Mouse (Mus musculus) midbrain, embryonic 12.5 days (tissue): ENCODE results near the gene Echdc3. TPM values are rescaled to one million over a fixed set of nuclear protein-coding genes. Genes with fewer than 3 reads are reported as not detected.

Experiments used
- ATAC-seq: fragments of 200-750 bp; cut with Nextera tagmentation; 2 replicates; pipeline ENCODE4 v1.8.0; 2017; ENCODE audit warnings: low read depth, moderate TSS enrichment, moderate library complexity; ENCODE audit not compliant: low FRiP score
- H3K27ac ChIP-seq: fragments of 300-500 bp; sonication (generic); replicated peaks from 2 replicates; pipeline ENCODE4 v1.5.1; 2016; ENCODE audit warnings: mild to moderate bottlenecking
- H3K27me3 ChIP-seq: fragments of 300-500 bp; sonication (generic); 2 replicates; pipeline ENCODE4 v1.6.1; 2016; ENCODE audit warnings: mild to moderate bottlenecking
- H3K36me3 ChIP-seq: fragments of 300-500 bp; sonication (generic); 2 replicates; pipeline ENCODE4 v1.6.1; 2016
- H3K4me1 ChIP-seq: fragments of 300-500 bp; sonication (generic); 2 replicates; pipeline ENCODE4 v1.6.1; 2016
- H3K4me2 ChIP-seq: fragments of 300-500 bp; sonication (generic); replicated peaks from 2 replicates; pipeline ENCODE4 v1.6.1; 2016; ENCODE audit warnings: mild to moderate bottlenecking, moderate library complexity
- H3K4me3 ChIP-seq: fragments of 300-500 bp; sonication (generic); 2 replicates; pipeline ENCODE4 v1.5.1; 2016; ENCODE audit warnings: mild to moderate bottlenecking
- H3K9ac ChIP-seq: fragments of 300-500 bp; sonication (generic); replicated peaks from 2 replicates; pipeline ENCODE4 v1.6.1; 2016; ENCODE audit warnings: mild to moderate bottlenecking, moderate library complexity
- H3K9me3 ChIP-seq: fragments of 300-500 bp; sonication (generic); 2 replicates; pipeline ENCODE4 v1.6.1; 2016; ENCODE audit warnings: mild to moderate bottlenecking
- whole genome bisulfite sequencing: fragments of 180-500 bp; shearing (Covaris S2); methylation state at CpG from one replicate; pipeline ENCODE4 v1.1.7; 2016; 5-methylcytosine and 5-hydroxymethylcytosine counted together
- polyA plus RNA-seq: library from polyadenylated mRNA; unstranded; fragments of >200 nt; fragmentation: Nextera tagmentation; extraction: Ambion mirVana; gene quantifications from 2 replicates; pipeline ENCODE4 v1.2.1, GENCODE M21; 2016

Gene Echdc3
- polyA plus RNA-seq, 1 experiment from 2014 or later, result 2.7 TPM

GRCm38 (mm10) chr2:6212327-6212723 lies 508 bp downstream of the Echdc3 start:
- H3K4me3 ChIP-seq, result peak overlapping the region; percentile 52
- H3K4me1 ChIP-seq, result peaks cover 13% of the 10 kb centered on the region
- 41% methylated on average over 9 of the region's 9 CpGs for WGBS
- H3K4me2 ChIP-seq, result peak overlapping the region; percentile 67
- ATAC-seq, result peak; percentile 19; the same call in 1 of the 2 replicates
- no peaks in the 10 kb centered on the region for H3K27me3 ChIP-seq
- peak overlapping the region; percentile 78; the same call in 1 of the 2 replicates for H3K27ac ChIP-seq
- peak overlapping the region; percentile 65; the same call in 1 of the 2 replicates for H3K9ac ChIP-seq
- H3K9me3 ChIP-seq, result no peaks in the 10 kb centered on the region
- no peaks in the 10 kb centered on the region for H3K36me3 ChIP-seq

DNA sequence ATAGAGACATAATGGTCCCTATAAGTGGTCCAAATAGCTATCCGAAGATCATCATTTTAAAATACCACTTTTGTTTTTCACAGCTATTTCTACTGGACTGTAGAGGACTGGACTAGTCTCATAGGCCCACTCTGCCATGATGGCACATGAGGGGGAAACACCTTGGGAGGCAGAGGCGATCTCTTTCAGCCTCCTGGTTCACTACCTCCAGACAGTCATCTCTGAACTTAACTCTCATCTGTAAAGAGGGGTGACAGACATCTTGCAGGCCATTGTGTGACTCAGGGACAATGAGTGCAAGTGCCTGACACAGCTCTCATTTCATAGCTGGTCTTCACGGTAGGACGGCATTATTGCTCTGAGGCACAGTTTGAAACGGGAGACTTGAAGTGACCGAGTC lies 2.0 kb downstream of the Echdc3 start:
- no peaks in the 10 kb centered on the region for H3K9me3 ChIP-seq
- no peaks in the 10 kb centered on the region for H3K27me3 ChIP-seq
- H3K4me3 ChIP-seq, result no peak overlapping the region
- no peak for ATAC-seq
- no peak overlapping the region for H3K4me2 ChIP-seq
- WGBS, result 83% methylated on average over 6 of the region's 6 CpGs
- no peak overlapping the region for H3K27ac ChIP-seq
- H3K36me3 ChIP-seq, result no peaks in the 10 kb centered on the region
- H3K4me1 ChIP-seq, result peaks cover 13% of the 10 kb centered on the region
- H3K9ac ChIP-seq, result no peak overlapping the region

DNA sequence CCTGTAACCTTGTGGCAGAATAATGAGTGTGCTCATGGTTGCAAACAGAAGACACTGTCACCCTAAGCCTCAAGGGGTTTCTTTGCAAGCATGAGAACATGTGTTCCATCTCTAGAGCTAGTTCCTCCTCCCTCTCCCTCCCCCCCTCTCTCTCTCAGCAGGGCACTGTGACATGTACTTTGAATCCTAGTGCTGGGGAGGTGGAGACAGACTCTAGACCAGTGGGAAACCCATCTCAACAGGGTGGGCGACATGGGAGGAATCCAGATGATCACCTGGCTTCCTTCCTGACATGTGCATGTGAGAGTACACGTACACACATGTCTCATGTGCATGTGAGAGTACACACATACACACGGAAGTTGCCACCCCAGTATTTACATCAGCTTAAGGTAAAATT lies 3.1 kb downstream of the Echdc3 start:
- Histone ChIP-seq H3K4me1 (peaks cover 13% of the 10 kb centered on the region), H3K27me3 (no peaks in the 10 kb centered on the region), H3K36me3 (no peaks in the 10 kb centered on the region), H3K4me3 (no peak overlapping the region), H3K9me3 (no peaks in the 10 kb centered on the region), H3K9ac (no peak overlapping the region), H3K27ac (no peak overlapping the region), H3K4me2 (no peak overlapping the region)
- WGBS, result 89% methylated on average over 3 of the region's 3 CpGs
- no peak for ATAC-seq

GRCm38 (mm10) chr2:6209116-6209515 lies 3.7 kb downstream of the Echdc3 start:
- Histone ChIP-seq H3K4me2 (no peak overlapping the region), H3K9ac (no peak overlapping the region), H3K36me3 (no peaks in the 10 kb centered on the region), H3K4me3 (no peak overlapping the region), H3K4me1 (peaks cover 13% of the 10 kb centered on the region), H3K9me3 (no peaks in the 10 kb centered on the region), H3K27ac (no peak overlapping the region), H3K27me3 (no peaks in the 10 kb centered on the region)
- ATAC-seq, result no peak
- WGBS, result 84% methylated on average over 11 of the region's 11 CpGs

DNA sequence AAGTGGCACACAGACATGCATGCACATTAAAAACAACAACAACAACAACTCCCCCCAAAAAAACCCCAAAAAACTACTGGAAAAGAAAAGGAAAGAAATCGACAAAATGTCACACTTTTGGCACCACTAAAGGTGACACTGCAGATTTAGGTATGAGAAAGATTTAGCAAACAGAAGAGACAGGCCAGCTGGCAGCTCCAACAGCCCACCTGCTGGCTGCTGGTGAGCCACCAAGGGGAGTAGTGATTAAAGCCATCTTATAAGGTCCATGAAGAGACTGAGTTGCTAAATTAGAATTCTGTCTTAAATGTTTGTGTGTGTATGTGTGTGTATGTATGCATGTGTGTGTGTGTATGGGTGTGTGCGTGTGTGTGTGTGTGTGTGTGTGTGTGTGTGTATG lies 5.1 kb downstream of the Echdc3 start:
- H3K4me1 ChIP-seq, result peaks cover 4% of the 10 kb centered on the region
- H3K4me3 ChIP-seq, result no peak overlapping the region
- H3K27me3 ChIP-seq, result no peaks in the 10 kb centered on the region
- H3K9me3 ChIP-seq, result no peaks in the 10 kb centered on the region
- H3K27ac ChIP-seq, result no peak overlapping the region
- ATAC-seq, result no peak
- no peaks in the 10 kb centered on the region for H3K36me3 ChIP-seq
- no peak overlapping the region for H3K9ac ChIP-seq
- no peak overlapping the region for H3K4me2 ChIP-seq
- 84% methylated on average over 2 of the region's 2 CpGs for WGBS

DNA sequence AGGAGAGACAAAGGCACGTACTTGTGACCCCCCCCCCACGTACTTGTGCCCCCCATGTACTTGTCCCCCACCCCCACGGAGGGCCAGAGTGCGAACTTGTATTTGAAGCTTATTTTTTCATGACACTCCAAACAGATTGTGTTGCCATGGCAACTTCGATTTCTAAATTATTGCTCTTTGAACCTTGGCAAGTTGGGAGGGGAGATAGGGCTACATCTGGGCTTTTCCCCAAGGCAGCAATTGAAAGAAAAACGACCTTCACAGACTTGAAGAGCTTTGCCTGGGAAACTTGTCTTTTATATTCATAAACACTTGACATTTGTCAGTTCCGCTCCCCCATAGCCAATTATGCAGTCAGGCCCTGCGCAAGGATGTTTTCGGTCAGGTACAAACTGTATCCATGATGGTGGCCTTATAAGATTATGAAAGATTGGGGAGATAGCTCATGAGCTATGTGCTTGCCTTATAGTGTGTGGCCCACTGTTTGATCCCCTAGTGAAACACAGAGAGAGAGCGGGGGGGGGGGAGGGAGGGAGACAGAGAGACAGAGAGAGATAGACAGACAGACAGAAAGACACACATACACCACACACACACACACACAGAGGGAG lies 16.4 kb downstream of the Echdc3 start:
- 40% methylated on average over 10 of the region's 10 CpGs for WGBS
- no peak overlapping the region; the same call in 1 of the 2 replicates for H3K4me2 ChIP-seq
- H3K27ac ChIP-seq, result 0 out of 2 replicates have a peak overlapping the region, but pooled peaks have one; percentile 12
- no peaks in the 10 kb centered on the region for H3K27me3 ChIP-seq
- no peak overlapping the region for H3K9ac ChIP-seq
- H3K4me3 ChIP-seq, result no peak overlapping the region
- peaks cover 13% of the 10 kb centered on the region for H3K4me1 ChIP-seq
- no peaks in the 10 kb centered on the region for H3K36me3 ChIP-seq
- ATAC-seq, result peak; percentile 44; the same call in 1 of the 2 replicates
- no peaks in the 10 kb centered on the region for H3K9me3 ChIP-seq

- Histone ChIP-seq H3K9me3 (no peaks in the 10 kb centered on the region), H3K27ac (0 out of 2 replicates have a peak overlapping the region, but pooled peaks have one; percentile 12), H3K36me3 (no peaks in the 10 kb centered on the region), H3K4me2 (no peak overlapping the region), H3K4me1 (peaks cover 13% of the 10 kb centered on the region), H3K27me3 (no peaks in the 10 kb centered on the region), H3K9ac (no peak overlapping the region), H3K4me3 (no peak overlapping the region)
- 76% methylated on average over 15 of the region's 15 CpGs for WGBS
- no peak; the same call in 1 of the 2 replicates for ATAC-seq
Observed at GRCm38 (mm10) chr2:6195468-6196239, 17.2 kb downstream of the Echdc3 start.

DNA sequence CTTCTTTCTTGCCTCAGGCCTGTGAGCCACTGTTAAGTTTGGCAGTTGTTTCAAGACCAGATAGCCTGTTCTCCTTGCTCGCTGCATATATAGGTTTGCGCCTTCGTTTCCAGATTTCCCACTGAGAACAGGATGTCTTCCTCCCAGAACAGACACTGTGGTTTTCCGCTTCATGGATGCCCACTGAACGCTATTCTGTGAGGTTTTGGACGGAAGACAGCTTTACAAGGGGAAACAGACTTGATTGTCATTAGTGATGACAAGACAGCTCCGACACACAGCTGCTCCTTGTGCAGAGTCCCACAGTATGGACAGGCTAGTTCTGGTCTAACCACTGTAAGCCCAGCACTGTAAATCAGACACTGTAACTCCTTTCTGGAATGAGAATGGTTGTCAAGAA lies 18.3 kb downstream of the Echdc3 start:
- Histone ChIP-seq H3K9me3 (no peaks in the 10 kb centered on the region), H3K4me3 (no peak overlapping the region), H3K36me3 (no peaks in the 10 kb centered on the region), H3K4me2 (no peak overlapping the region), H3K27ac (no peak overlapping the region), H3K27me3 (no peaks in the 10 kb centered on the region), H3K9ac (no peak overlapping the region), H3K4me1 (peaks cover 13% of the 10 kb centered on the region)
- ATAC-seq, result peak; percentile 35; the same call in 1 of the 2 replicates
- 81% methylated on average over 7 of the region's 7 CpGs for WGBS

DNA sequence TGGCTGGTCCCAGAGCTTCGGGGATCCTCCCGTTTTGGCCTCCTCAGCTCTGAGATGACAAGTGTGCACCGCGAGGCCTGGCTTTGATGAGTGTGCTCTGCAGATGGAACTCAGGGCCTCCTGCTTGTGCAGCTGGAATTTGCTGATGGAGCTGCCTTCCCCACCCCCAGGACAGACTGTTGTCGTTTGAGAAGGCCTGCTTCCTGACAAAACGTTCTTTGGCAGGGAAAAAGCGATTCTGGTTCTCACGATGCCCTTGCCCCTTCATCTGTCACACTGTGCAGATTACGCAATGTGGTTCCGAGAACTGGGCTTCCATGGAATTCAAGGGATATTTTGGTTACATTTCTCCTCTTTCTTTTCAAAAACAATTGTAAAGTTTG lies 19.3 kb downstream of the Echdc3 start:
- WGBS, result 76% methylated on average over 10 of the region's 10 CpGs
- no peaks in the 10 kb centered on the region for H3K9me3 ChIP-seq
- no peak overlapping the region for H3K27ac ChIP-seq
- no peaks in the 10 kb centered on the region for H3K27me3 ChIP-seq
- no peak overlapping the region for H3K9ac ChIP-seq
- no peaks in the 10 kb centered on the region for H3K36me3 ChIP-seq
- H3K4me1 ChIP-seq, result peaks cover 13% of the 10 kb centered on the region
- ATAC-seq, result no peak
- no peak overlapping the region for H3K4me3 ChIP-seq
- no peak overlapping the region for H3K4me2 ChIP-seq

- Histone ChIP-seq H3K4me3 (no peak overlapping the region), H3K27me3 (no peaks in the 10 kb centered on the region), H3K4me1 (peaks cover 13% of the 10 kb centered on the region), H3K36me3 (no peaks in the 10 kb centered on the region), H3K27ac (no peak overlapping the region), H3K9me3 (no peaks in the 10 kb centered on the region), H3K9ac (no peak overlapping the region), H3K4me2 (no peak overlapping the region)
- 0 out of 2 replicates have a peak, but pooled peaks have one; percentile 38 for ATAC-seq
- 73% methylated on average over 20 of the region's 20 CpGs for WGBS
Observed at GRCm38 (mm10) chr2:6192820-6193590, 19.8 kb downstream of the Echdc3 start.

GRCm38 (mm10) chr2:6190036-6190435 lies 22.8 kb downstream of the Echdc3 start:
- no peak overlapping the region for H3K27ac ChIP-seq
- no peak for ATAC-seq
- H3K4me1 ChIP-seq, result peaks cover 2% of the 10 kb centered on the region; the same call in 1 of the 2 replicates
- no peak overlapping the region for H3K4me2 ChIP-seq
- no peak overlapping the region for H3K9ac ChIP-seq
- no peaks in the 10 kb centered on the region for H3K9me3 ChIP-seq
- H3K4me3 ChIP-seq, result no peak overlapping the region
- H3K36me3 ChIP-seq, result no peaks in the 10 kb centered on the region
- WGBS, result 95% methylated on average over 6 of the region's 6 CpGs
- H3K27me3 ChIP-seq, result no peaks in the 10 kb centered on the region

- Histone ChIP-seq H3K4me3 (no peak overlapping the region), H3K27ac (no peak overlapping the region), H3K4me2 (no peak overlapping the region), H3K9ac (no peak overlapping the region), H3K27me3 (no peaks in the 10 kb centered on the region), H3K36me3 (no peaks in the 10 kb centered on the region), H3K9me3 (peaks cover 3% of the 10 kb centered on the region; the same call in 1 of the 2 replicates), H3K4me1 (peaks cover 2% of the 10 kb centered on the region; the same call in 1 of the 2 replicates)
- 89% methylated on average over 2 of the region's 2 CpGs for WGBS
- no peak for ATAC-seq
Observed at GRCm38 (mm10) chr2:6189675-6189998, 23.2 kb downstream of the Echdc3 start.
